Mouse (Mus musculus) MEL-GATA-1-ER (cell line): Measurements from ENCODE around the gene Gm43738.
"Not testable (repeated sequence)": the region's sequence is repeated elsewhere in the genome, so short reads cannot be mapped to it uniquely, and the experiment has no call there.

Experiments used
- DNase-seq: peaks from one replicate; pipeline ENCODE4 v3.0.0-alpha.2; 2012; ENCODE audit warnings: low read depth; ENCODE audit errors: extremely low read depth

The Gm43738 gene

GRCm38 (mm10) chr3:89102495-89103290, 1.8 kb upstream of the Gm43738 start:
- no peak for DNase-seq

GRCm38 (mm10) chr3:89101812-89102494, 1.1 kb upstream of the Gm43738 start, which contains the start of gene Fdps:
Fdps (minus strand) TSS chr3:89101959.
- peak; percentile 100 for DNase-seq

GRCm38 (mm10) chr3:89101459-89101811, 536 bp upstream of the Gm43738 start:
- no peak for DNase-seq

GRCm38 (mm10) chr3:89094021-89094420, 6.9 kb downstream of the Gm43738 start:
- DNase-seq = no peak

- no peak for DNase-seq
Measured at GRCm38 (mm10) chr3:89093175-89093574, 7.7 kb downstream of the Gm43738 start, which contains the start of gene Rusc1. Rusc1 (minus strand) TSS chr3:89093311.

GRCm38 (mm10) chr3:89092509-89093090, 8.3 kb downstream of the Gm43738 start:
- no peak for DNase-seq

GRCm38 (mm10) chr3:89091811-89092508, 8.9 kb downstream of the Gm43738 start:
- DNase-seq = no peak

- peak; percentile 56 for DNase-seq
Measured at GRCm38 (mm10) chr3:89090694-89091655, 9.9 kb downstream of the Gm43738 start.

- peak; percentile 97 for DNase-seq
Measured at GRCm38 (mm10) chr3:89089882-89090591, 10.9 kb downstream of the Gm43738 start.

GRCm38 (mm10) chr3:89088974-89089373, 11.9 kb downstream of the Gm43738 start:
- DNase-seq = no peak

GRCm38 (mm10) chr3:89087338-89088110, 13.4 kb downstream of the Gm43738 start:
- DNase-seq = peak; percentile 90

GRCm38 (mm10) chr3:89084654-89085190, 16.2 kb downstream of the Gm43738 start:
- DNase-seq = no peak

GRCm38 (mm10) chr3:89084133-89084532, 16.8 kb downstream of the Gm43738 start:
- DNase-seq = no peak

GRCm38 (mm10) chr3:89082287-89082686, 18.6 kb downstream of the Gm43738 start:
- not testable (repeated sequence) for DNase-seq

- no peak for DNase-seq
Measured at GRCm38 (mm10) chr3:89077383-89077782, 23.5 kb downstream of the Gm43738 start.

- no peak for DNase-seq
Measured at GRCm38 (mm10) chr3:89067265-89067664, 33.6 kb downstream of the Gm43738 start.

- DNase-seq = no peak
Measured at GRCm38 (mm10) chr3:89061696-89062095, 39.2 kb downstream of the Gm43738 start.

GRCm38 (mm10) chr3:89058783-89059182, 42.1 kb downstream of the Gm43738 start:
- peak; percentile 26 for DNase-seq

GRCm38 (mm10) chr3:89058361-89058760, 42.5 kb downstream of the Gm43738 start:
- DNase-seq = no peak
